Mouse (Mus musculus): ENCODE measurements at regions not wholly inside any gene's neighbourhood (a gene's known extent, or its start where the extent isn't known, plus 50 kb on each side); places are given as distances from the start of the nearest gene placed in this dataset.
"Not testable (repeated sequence)": the region's sequence is repeated elsewhere in the genome, so short reads cannot be mapped to it uniquely, and the experiment has no call there.

DNA sequence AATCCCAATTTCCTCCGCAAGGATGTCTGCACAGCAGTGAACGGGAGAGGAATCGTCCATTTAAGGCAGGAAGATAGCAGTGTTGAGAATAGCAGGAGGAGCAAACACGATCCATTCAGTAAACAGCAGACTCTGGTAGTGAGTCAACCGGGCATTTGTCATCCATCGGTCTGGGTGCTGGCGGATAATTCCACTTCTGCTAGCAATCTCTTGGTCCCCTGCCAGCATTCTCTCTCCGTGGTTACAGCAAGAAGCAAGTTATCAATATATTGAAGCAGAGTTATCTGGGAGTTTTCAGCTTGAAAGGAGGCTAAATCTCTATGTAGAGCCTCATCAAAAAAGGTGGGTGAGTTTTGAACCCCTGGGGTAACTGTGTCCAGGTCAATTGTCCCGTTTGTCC is 130.4 kb downstream of the Mtrr start:
- TF ChIP-seq CTCF (IDR thresholded peaks at IDR 0.05); POLR2A (IDR thresholded peaks at IDR 0.05; ENCODE audit: insufficient read depth, low read depth, low read length); EP300 (IDR thresholded peaks at IDR 0.05; ENCODE audit: insufficient read depth, low read depth, low read length): not testable (repeated sequence)

Measured in heart, adult 2 months (tissue).